Mouse (Mus musculus) G1E-ER4 (cell line): ENCODE data around the gene Cela3b. TPM values are rescaled to one million over a fixed set of nuclear protein-coding genes. Genes with fewer than 3 reads are reported as not detected.

Experiments used
- GATA1 ChIP-seq: IDR thresholded peaks from one replicate; pipeline ENCODE4 v1.8.0; 2012; ENCODE audit warnings: low read length, inconsistent platforms
- polyA plus RNA-seq: library from polyadenylated mRNA; stranded (reverse); fragments of >175 nt; gene quantifications from 2 replicates; pipeline ENCODE4 v1.2.3, GENCODE M21; 2012

The Cela3b gene
- polyA plus RNA-seq, 1 experiment, result not detected

DNA sequence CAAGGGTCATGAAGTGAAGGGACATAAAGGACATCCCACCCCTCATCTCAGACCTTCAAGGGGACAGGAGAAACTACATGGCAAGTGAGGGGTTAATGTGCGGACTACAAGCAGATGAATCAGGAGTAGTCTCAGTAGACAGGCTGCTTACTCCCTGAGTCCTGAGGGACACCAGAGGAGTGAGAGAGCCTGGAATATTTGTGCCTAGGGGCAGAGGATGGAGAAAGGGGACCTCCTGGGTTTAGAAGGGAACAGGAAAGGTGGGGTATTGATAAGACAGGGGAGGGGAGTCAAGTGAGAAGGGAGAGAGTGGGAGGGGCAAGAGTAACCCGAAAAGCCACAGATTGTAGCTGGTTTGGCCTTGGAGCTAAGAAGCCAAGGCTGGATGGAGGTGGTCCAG is 18.3 kb upstream of the Cela3b start:
- TF ChIP-seq GATA1, result no peak

DNA sequence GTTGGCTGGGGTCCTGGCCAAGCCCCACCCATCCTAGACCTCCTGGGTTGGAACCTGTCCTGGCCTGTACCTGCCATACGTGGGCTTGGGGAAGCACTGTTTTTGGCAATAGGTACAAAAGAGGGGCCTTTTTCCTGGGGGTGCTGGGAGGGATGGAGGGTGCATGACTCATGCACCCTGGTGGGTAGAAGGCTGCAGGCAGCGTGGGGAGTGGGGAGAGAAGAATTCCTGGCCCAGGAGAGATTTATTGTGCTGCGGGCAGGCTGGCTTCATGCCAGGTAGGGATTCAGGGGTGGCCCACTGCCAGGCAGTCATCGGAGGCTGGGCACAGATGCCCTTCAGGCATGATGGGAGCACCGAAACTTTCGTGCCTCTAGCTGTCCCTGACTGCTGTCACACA is 17.9 kb upstream of the Cela3b start:
- TF ChIP-seq GATA1, result no peak

DNA sequence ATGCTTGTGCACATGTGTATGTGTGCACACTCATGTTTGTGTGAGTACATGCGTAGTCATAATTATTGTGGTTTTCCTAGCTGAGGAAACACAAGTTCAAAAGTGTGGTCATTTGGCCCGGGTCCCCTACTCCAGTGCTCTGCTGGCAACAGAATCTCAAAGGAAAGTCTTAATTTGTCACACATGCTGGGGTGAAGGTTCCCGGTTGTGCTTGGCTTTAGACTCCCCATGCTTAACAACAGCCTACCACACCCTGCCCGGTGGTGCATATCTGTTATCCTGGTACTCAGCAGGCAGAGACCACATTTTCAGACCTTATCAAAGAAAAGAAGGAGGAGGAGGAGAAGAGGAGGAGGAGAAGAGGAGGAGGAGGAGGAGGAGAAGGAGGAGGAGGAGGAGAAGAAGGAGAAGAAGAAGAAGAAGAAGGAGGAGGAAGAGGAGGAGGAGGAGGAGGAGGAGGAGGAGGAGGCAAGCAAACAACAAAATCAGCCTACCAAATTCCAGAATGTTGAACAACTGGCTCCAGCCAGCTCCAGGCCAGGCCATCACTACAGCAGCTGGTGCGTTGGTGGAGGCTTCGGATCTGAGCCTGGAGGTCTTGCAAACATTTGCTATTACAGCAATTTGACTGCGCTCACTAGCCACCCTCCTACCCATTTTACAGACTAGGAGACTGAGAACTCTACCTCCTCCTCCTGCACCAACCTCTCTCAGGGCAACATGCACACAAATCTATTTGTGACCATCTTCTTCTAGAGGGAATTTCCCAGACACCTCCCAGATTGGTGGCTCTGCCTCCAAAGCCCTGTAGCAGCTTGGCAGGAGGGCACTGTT is 17.2 kb upstream of the Cela3b start:
- no peak for TF ChIP-seq GATA1

DNA sequence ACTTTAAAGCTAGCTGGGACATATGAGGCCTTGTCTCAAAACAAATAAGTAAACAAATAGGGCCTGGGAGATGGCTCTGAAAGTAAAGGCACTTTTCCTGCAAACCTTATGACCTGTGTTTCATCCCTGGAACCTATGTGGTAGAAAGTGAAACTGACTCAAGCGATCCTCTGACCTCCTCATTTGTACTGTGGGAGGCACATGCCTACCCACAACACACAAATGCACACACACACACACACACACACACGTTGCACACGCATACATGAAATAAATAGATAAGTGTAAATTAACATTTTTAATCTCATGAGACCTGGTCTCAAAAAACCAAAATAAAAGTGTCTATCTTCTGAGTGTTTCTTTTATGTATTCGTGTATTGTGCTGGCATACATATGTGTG is 15.5 kb upstream of the Cela3b start:
- no peak for TF ChIP-seq GATA1

DNA sequence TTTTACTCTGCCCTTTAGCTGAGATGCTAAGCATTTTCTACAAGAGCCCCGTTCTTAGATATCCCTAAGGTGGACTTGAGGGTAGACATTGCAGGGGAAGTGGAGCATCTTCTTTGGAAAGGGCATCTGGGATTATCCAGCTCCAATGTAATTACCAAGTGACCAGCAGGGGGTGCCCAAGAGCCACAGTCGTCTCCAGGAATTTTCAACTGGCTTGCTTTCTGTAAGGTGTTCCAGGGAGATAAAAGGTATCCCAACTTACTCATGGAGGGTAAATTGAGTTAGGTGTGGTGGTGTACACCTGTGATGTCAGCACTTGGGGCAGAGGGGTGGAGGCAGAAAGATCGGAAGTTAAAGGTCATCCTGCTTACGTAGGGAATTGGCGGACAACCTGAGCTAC is 13.3 kb upstream of the Cela3b start:
- no peak for TF ChIP-seq GATA1

DNA sequence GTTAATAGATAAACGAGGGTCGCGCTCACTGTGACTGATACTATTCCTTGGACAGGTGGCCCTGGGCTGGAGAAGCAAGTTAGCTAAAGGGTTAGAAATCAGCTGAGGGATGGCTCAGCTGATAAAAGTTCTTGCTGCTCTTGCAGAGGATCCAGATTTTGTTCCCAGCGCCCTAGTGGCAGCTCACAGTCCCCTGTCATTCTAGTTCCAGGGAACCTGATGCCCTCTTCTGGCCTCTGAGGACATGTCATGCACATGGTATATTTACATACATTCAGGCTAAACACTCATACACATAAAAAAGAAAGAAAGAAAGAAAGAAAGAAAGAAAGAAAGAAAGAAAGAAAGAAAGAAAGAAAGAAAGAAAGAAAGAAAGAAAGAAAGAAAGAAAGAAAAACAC is 11.0 kb upstream of the Cela3b start:
- TF ChIP-seq GATA1, result no peak

DNA sequence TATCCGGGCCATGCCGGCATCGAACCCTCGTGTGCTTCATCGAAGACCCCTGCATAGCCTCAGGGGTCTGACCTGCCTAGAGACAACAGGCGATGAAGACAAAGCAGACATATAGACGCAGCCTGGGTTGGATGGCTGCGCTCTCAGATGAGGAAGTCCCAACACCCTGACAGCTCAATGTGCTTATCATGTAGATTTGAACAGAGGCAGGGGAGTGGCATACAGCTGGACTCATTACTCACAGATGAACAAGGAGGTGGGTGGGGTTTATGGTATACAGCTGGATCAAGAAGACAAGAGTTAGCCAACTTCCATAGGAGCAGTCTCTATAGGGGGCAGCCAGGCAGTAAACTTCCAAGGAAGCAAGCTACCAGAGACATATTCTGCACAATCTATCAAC is 8.5 kb upstream of the Cela3b start:
- no peak for TF ChIP-seq GATA1

DNA sequence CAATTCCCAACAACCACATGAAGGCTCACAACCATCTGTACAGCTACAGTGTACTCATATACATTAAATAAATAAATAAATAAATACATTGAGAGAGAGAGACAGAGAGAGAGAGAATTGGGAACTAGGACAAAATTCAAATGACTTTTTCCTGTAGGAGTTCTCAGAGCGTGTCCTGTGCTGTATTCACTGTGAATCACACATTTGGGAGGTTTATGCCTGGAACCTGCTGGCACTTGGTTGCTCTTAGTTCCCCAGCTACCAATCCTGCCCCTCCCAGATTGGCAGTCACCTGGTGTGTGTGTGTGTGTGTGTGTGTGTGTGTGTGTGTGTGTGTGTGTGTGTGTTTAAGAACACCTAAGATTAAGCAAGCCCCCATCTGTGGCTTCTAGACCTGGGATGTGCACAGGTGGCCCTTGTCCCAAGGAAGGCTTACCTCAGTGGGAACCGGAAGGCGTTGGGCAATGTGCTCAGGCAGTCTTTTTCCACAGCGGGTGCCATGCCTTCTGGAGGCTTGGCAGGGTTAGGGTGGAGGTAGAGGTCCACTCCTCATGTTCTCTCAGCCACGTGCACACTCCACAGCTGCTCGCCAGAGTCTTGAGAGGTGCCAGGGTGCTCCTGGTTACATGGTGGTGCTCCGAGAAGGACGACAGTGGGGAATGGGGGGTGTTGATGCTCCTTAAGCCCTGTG is 6.8 kb upstream of the Cela3b start:
- no peak for TF ChIP-seq GATA1

DNA sequence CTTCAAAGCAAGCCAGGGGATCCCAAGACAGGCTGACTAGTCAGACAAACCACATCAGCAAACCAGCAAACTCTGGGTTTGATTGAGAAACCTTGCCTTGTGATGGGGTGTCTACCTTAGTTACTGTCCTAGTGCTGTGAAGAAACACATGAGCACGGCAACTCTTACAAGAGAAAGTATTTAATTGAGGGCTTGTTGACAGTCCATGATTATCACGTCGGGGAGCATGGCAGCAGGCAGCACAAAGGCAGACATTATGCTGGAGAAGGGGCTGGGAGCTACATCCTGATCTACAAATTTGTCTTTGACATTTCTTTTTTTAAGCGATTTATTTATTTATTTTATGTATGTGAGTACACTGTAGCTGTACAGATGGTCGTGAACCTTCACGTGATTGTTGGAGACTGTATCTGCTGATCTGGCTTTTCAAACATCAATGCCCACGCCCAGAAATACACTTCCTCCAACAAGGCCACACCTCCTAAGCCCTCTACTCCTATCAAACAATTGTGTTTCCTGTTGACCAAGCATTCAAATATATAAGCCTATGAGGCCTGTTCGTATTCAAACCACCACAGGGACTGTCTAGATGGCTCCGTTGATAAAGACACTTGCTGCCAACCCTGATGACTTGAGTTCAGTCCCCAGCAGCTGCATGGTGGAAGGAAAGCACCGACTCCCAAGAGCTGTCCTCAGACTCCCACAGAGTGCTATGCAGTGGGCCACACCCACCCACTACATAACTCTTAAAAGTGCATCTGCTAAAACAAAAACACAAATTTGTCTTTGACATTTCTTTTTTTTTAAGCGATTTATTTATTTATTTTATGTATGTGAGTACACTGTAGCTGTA is 12.4 kb downstream of the Cela3b start:
- no peak for TF ChIP-seq GATA1

DNA sequence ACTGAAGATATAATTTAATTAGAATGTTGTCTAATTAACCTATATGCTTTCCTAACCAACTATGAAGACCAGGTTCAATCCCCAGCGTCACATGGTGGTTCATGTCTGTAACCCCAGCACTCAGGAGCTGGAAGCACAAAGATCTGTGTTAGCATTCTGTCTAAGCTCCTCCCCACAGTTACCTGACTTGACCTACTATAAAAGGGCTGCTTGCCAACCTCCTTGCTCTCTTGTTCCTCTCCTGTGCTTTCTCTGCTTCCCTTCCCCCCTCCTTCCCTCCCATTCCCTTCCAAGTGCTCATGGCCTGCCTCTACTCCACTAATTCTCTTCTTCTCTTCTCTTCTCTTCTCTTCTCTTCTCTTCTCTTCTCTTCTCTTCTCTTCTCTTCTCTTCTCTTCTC is 15.4 kb downstream of the Cela3b start:
- no peak for TF ChIP-seq GATA1

DNA sequence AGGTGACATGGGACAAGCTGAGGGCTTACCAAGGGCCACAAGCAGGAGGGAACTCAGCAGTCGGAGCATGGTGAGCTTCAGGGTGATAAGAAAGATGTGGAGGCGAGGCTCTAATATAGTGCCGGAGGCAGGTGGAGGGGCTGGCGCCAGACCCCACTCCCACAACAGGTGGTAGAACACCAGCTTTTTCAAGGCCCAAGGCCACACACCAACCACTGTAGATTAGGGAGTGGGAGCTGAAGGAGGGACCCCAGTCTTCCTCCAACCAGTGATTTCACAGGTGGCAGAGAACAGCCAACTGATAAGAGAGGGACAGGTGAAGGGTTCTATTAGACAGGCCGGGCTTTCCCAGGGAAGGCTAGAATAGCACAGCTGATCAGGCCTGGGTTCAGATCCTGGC is 20.6 kb downstream of the Cela3b start, which contains the start of gene Cela3a:
Gene Cela3a (minus strand): TSS at position 101 of the 400 bp plus-strand sequence.
- no peak for TF ChIP-seq GATA1

DNA sequence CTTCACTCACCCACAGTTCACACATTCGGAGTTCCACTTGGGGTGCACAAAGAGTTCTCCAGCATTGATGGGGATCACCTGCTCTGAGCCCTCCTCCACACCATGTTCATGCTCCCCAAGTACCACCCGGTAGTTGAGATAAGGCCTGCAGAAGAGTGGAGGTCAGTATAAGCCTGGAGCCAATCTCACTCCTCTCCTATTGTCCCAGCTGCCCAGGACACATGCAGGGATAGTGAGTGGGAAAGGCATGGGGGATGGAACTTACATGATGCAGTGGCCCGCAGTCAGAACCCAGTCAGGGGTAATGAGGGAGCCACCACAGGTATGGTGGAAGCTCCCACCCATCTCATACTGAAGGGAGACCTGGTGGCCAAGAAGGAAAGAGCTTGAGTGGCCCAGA is 24.8 kb downstream of the Cela3b start:
- no peak for TF ChIP-seq GATA1

DNA sequence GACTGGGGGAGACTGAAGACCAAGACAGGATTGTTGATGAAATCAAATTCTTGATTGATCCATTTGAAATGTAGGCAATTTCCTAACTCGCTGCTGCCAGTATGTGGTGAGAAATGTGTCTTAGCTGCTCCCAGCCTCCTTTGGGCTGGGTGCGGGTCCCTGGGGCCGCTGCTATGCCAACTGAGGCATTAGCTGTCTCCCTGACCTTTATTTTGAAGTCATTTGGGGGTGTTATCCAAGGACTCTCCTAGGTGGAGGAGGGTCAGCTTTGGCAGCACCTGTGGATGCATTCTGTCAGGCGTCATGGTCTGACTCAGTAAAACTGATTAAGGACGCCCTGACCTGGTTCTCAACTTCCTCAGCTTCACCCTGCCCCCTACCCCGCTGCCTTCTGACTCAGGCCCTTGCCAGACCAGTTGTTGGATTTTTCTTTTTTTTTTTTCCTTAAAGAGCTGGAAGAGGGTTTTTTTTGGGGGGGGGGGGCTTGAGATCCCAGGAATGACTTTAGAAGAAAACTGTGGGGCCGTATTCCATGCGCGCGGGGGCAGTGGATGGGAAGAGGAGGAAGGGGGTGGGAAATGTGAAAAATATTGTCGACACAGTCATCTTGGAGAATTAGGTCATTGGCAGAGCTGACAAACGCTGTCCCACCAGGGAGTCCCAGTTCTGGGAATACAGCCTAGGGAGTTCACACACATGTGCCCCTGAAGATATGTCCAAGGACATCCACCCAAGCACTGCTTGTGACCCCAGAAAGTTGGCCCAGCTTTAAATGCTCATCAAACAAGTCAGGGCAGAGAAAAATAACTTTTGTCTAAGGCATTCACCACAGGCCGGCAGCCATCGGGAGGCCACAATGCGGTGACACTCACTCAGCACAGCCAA is 33.5 kb downstream of the Cela3b start:
- no peak for TF ChIP-seq GATA1

DNA sequence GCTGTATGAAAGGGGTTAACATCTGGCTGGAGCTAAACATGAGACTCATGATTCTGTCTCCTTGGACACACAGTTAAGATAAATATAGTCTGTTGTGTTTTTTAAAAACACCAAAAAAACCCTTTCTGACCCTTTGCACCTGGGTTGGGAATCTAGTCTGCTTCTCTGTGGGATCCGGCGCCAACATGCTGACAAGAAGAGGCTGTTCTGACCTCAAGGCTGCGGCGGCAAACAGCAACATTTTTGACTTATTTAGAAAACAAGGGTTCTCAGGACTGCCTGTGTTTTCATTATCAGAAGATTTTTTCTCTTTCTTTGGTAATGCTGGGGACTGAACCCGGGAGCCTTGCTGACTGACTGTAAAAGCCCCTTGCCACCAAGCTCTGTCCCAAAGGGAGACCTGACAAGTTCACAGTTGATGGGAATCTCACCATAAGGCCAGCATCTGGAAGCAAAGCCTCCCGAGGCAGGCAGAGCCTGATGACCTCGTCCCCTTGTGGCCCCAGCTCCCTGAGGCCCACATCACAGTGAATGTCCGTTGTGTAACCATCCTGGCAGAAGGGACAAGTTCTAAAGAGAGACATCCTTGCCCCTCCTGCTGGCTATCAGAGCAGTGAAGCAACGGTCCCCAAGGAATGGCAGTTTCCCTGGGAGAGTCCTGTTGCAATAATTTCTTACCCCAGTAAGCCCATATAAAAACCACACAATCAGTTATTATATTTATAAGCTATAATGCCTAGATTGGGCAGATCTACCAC is 36.8 kb downstream of the Cela3b start:
- TF ChIP-seq GATA1, result no peak
